Mouse (Mus musculus) hindbrain, embryonic 14.5 days (tissue): Measurements from ENCODE around the gene 1700020L24Rik. TPM values are rescaled to one million over a fixed set of nuclear protein-coding genes. Genes with fewer than 3 reads are reported as not detected.

ENCODE experiments used
- ATAC-seq: fragments of 200-750 bp; cut with Nextera tagmentation; 2 replicates; pipeline ENCODE4 v1.8.0; 2017; ENCODE audit warnings: moderate number of reproducible peaks, mild to moderate bottlenecking, moderate TSS enrichment, moderate library complexity; ENCODE audit not compliant: low FRiP score
- DNase-seq: peaks from one replicate; pipeline ENCODE4 v3.0.0-alpha.2; 2015; ENCODE audit warnings: low spot score
- H3K27ac ChIP-seq: fragments of 300-500 bp; sonication (generic); 2 replicates; pipeline ENCODE4 v1.5.1; 2014; ENCODE audit warnings: mild to moderate bottlenecking, moderate library complexity
- H3K27me3 ChIP-seq: fragments of 300-500 bp; sonication (generic); 2 replicates; pipeline ENCODE4 v1.6.1; 2014; ENCODE audit warnings: mild to moderate bottlenecking, low read length, mixed read lengths; ENCODE audit not compliant: control insufficient read depth, insufficient read depth
- H3K36me3 ChIP-seq: fragments of 300-500 bp; sonication (generic); replicated peaks from 2 replicates; pipeline ENCODE4 v1.6.1; 2014; ENCODE audit not compliant: control insufficient read depth, insufficient read depth
- H3K4me1 ChIP-seq: fragments of 300-500 bp; sonication (generic); replicated peaks from 2 replicates; pipeline ENCODE4 v1.6.1; 2014; ENCODE audit warnings: antibody characterized with exemption, low read length, mixed read lengths; ENCODE audit not compliant: control insufficient read depth, insufficient read depth
- H3K4me2 ChIP-seq: fragments of 300-500 bp; sonication (generic); replicated peaks from 2 replicates; pipeline ENCODE4 v1.6.1; 2014; ENCODE audit warnings: mild to moderate bottlenecking, moderate library complexity
- H3K4me3 ChIP-seq: fragments of 300-500 bp; sonication (generic); replicated peaks from 2 replicates; pipeline ENCODE4 v1.5.1; 2014; ENCODE audit warnings: mild to moderate bottlenecking, low read length
- H3K9ac ChIP-seq: fragments of 300-500 bp; sonication (generic); 2 replicates; pipeline ENCODE4 v1.6.1; 2014
- H3K9me3 ChIP-seq: fragments of 300-500 bp; sonication (generic); 2 replicates; pipeline ENCODE4 v1.6.1; 2016; ENCODE audit warnings: low read length; ENCODE audit not compliant: control insufficient read depth
- WGBS: fragments of 180-500 bp; shearing (Covaris S2); extraction: QIAGEN DNeasy Blood & Tissue Kit; methylation state at CpG from one replicate; pipeline ENCODE4 v1.1.7; 2014; 5-methylcytosine and 5-hydroxymethylcytosine counted together
- polyA plus RNA-seq: library from polyadenylated mRNA; unstranded; fragments of >200 nt; fragmentation: Nextera tagmentation; extraction: Ambion mirVana; gene quantifications from 2 replicates; pipeline ENCODE4 v1.2.1, GENCODE M21; 2014

1700020L24Rik gene
- polyA plus RNA-seq, result 0.39 and 0.60 TPM in 2 replicates

GRCm38 (mm10) chr11:83437377-83437776, at the start of gene 1700020L24Rik:
Gene 1700020L24Rik, plus strand, starts transcription at chr11:83437677.
- no peaks in the 10 kb centered on the region for H3K9me3 ChIP-seq
- 89% methylated on average over 1 of the region's 1 CpGs for WGBS
- no peaks in the 10 kb centered on the region for H3K36me3 ChIP-seq
- DNase-seq (no peak), ATAC-seq (no peak)
- no peak within 1 kb of the TSS for H3K4me3 ChIP-seq
- H3K27me3 ChIP-seq, result peaks cover 14% of the 10 kb centered on the region
- no peak within 1 kb of the TSS for H3K9ac ChIP-seq
- no peak within 1 kb of the TSS for H3K27ac ChIP-seq
- no peaks in the 10 kb centered on the region for H3K4me1 ChIP-seq
- H3K4me2 ChIP-seq, result no peak within 1 kb of the TSS

DNA sequence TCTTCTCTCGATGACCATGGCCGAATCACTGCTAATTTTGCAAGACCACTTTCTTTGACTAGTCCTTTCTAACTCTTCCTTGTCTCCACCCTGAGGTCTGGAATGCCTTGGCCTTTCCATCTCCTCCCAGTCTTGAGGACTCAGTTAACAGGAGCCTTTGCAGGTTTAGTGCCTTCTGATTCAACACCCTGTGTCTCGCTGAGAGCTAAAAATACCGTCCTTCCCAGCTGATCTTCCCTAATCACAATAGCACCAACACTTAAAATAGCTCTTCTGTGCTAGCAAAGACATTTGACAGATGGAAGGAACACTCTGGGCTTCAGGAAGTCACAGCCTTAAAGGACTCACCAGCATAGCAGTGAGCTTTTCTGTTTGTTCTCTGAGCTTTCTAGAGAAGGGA, 44.4 kb upstream of the 1700020L24Rik start:
- 91% methylated on average over 4 of the region's 4 CpGs for WGBS
- DNase-seq (no peak), ATAC-seq (no peak)
- Histone ChIP-seq H3K27ac (no peak overlapping the region), H3K4me2 (no peak overlapping the region), H3K9ac (no peak overlapping the region), H3K9me3 (no peaks in the 10 kb centered on the region), H3K4me1 (no peaks in the 10 kb centered on the region; the same call in 1 of the 2 replicates), H3K4me3 (no peak overlapping the region), H3K36me3 (peaks cover 72% of the 10 kb centered on the region), H3K27me3 (no peaks in the 10 kb centered on the region)

GRCm38 (mm10) chr11:83394802-83395439, 42.6 kb upstream of the 1700020L24Rik start:
- Histone ChIP-seq H3K9ac (no peak overlapping the region), H3K4me2 (no peak overlapping the region), H3K36me3 (peaks cover 86% of the 10 kb centered on the region), H3K9me3 (no peaks in the 10 kb centered on the region), H3K27me3 (no peaks in the 10 kb centered on the region), H3K4me3 (no peak overlapping the region), H3K4me1 (no peaks in the 10 kb centered on the region; the same call in 1 of the 2 replicates), H3K27ac (no peak overlapping the region)
- WGBS, result 11% methylated on average over 6 of the region's 6 CpGs
- DNase-seq, result no peak
- no peak for ATAC-seq

DNA sequence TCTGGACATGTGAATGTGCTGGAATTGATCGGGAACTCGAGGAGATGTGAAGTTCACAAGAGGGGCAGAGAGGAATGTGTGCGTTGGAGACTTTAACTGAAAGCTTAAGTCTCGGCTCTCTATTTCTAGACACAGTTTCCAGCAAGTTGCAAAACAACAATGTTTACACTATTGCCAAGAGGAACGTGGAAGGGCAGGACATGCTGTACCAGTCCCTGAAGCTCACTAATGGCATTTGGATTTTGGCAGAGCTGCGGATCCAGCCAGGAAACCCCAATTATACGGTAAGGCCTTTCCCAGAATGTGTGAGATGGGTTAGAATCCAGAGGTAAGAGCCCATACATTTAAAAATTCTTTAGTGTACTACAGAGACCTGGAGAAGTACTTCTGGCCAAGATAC, 39.9 kb upstream of the 1700020L24Rik start:
- Histone ChIP-seq H3K27me3 (no peaks in the 10 kb centered on the region), H3K4me3 (no peak overlapping the region), H3K4me1 (no peaks in the 10 kb centered on the region; the same call in 1 of the 2 replicates), H3K9me3 (no peaks in the 10 kb centered on the region), H3K4me2 (no peak overlapping the region), H3K27ac (no peak overlapping the region), H3K9ac (no peak overlapping the region), H3K36me3 (peaks cover 75% of the 10 kb centered on the region)
- DNase-seq (no peak), ATAC-seq (no peak)
- WGBS, result 93% methylated on average over 7 of the region's 7 CpGs

DNA sequence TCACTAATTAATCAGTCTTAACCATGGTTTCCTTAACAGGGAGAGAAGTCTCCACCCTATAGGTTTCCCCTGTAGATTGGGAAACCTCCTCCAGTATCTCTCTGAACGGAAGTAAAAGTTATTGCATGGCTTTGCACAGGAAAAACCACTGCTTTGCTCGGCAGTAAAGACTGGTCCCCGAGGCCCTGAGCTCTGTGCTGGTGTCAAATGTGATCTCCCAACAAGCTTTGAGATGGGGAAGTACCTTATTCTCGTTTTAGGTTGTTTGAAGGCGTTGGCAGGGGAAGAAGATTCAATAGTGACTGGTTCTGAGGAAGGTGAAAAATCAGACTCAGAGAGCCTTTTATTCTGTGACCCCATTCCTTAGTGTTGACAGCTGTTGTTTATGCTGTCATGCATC, 38.8 kb upstream of the 1700020L24Rik start:
- Histone ChIP-seq H3K9me3 (no peaks in the 10 kb centered on the region), H3K27me3 (no peaks in the 10 kb centered on the region), H3K27ac (no peak overlapping the region), H3K4me3 (no peak overlapping the region), H3K4me1 (no peaks in the 10 kb centered on the region; the same call in 1 of the 2 replicates), H3K9ac (no peak overlapping the region), H3K4me2 (no peak overlapping the region), H3K36me3 (peaks cover 77% of the 10 kb centered on the region)
- DNase-seq, result no peak
- no peak for ATAC-seq
- 81% methylated on average over 5 of the region's 5 CpGs for WGBS

DNA sequence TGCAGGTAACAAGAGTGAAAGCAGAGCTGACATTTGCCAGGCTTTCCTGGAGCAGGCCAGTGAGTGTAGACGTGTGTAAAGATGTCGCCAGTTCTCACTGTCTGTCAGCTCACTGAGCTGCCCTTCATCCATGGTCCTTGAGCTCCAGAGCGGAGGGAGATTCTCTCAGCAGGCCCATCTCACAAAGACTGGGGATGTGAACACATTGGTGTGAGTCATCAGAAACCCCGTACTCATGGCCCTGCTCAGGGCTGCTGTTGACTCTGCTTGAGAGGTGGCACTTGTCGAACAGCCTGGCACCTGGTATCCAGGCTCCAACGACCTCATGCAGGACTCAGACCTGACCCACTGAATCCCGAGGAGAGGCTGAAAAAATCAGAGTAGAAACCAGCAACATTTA, 33.7 kb upstream of the 1700020L24Rik start:
- no peak overlapping the region for H3K4me2 ChIP-seq
- no peaks in the 10 kb centered on the region for H3K9me3 ChIP-seq
- H3K9ac ChIP-seq, result no peak overlapping the region
- H3K27ac ChIP-seq, result no peak overlapping the region
- peaks cover 41% of the 10 kb centered on the region for H3K36me3 ChIP-seq
- ATAC-seq, result no peak
- H3K4me1 ChIP-seq, result no peaks in the 10 kb centered on the region
- no peaks in the 10 kb centered on the region for H3K27me3 ChIP-seq
- H3K4me3 ChIP-seq, result no peak overlapping the region
- WGBS, result 89% methylated on average over 7 of the region's 7 CpGs
- no peak for DNase-seq

GRCm38 (mm10) chr11:83406391-83406790, 31.1 kb upstream of the 1700020L24Rik start:
- Histone ChIP-seq H3K9ac (no peak overlapping the region), H3K4me3 (no peak overlapping the region), H3K27me3 (no peaks in the 10 kb centered on the region), H3K27ac (no peak overlapping the region), H3K4me2 (no peak overlapping the region), H3K9me3 (no peaks in the 10 kb centered on the region), H3K36me3 (peaks cover 22% of the 10 kb centered on the region), H3K4me1 (peaks cover 12% of the 10 kb centered on the region; the same call in 1 of the 2 replicates)
- 66% methylated on average over 3 of the region's 3 CpGs for WGBS
- no peak for DNase-seq
- no peak for ATAC-seq

DNA sequence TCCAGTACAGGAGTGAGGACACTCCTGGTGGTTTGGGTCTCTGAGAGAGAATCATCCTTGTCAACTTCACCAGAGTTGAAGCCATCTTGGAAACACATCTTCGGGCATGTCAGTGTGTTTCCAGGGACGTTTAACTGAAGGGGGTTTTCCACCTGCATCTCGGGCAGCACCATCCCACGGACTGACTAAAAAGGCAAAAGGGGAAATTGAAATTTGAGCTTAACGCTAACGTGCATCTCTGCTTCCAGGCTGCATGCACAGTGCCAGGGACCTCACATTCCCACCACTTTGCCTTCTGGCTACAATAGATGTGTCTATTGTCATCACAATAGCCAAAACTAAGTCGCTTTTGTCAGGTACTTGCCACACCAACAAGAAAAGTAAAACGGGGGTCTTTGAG, 29.2 kb upstream of the 1700020L24Rik start:
- ATAC-seq (no peak), DNase-seq (no peak)
- no peak overlapping the region for H3K9ac ChIP-seq
- peaks cover 12% of the 10 kb centered on the region; the same call in 1 of the 2 replicates for H3K4me1 ChIP-seq
- H3K9me3 ChIP-seq, result no peaks in the 10 kb centered on the region
- H3K4me2 ChIP-seq, result no peak overlapping the region
- no peaks in the 10 kb centered on the region for H3K27me3 ChIP-seq
- H3K27ac ChIP-seq, result no peak overlapping the region
- peaks cover 8% of the 10 kb centered on the region for H3K36me3 ChIP-seq
- WGBS, result 39% methylated on average over 8 of the region's 8 CpGs
- H3K4me3 ChIP-seq, result no peak overlapping the region

DNA sequence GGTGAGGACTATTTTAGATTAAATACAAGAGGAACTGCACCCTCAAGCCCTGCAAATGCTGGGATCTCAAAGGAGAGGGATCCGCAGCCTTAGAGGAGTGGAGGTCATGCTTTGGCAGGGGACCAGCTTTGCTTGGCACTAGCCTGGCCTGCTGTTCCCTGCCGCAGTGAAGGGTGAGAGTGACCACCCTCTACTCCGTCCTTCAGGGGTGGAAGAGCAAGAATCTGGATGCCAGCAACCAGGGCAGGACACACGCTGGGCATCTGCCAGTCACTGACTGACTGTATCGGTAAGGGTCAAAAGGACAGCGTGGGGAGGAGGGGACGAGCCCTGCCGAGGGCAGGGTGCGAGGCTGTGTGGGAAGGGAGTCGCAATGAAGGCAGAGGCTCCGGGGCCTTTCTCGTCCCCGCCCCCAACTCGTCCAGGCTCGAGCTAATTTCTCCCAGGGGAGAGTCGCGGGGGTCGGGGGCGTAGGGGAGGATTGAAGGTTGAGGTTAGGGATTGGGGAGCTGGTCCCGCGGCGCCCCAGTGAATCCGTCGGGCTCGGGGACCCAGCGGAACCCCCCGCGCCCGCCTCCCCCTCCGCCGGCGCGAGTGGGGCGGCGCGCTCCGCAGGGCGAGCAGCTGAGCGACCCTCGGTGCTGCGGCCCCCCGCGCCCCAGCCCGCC, 28.3 kb upstream of the 1700020L24Rik start, which contains the start of gene Rasl10b:
Rasl10b (plus strand) TSS at position 51 of the 668 bp plus-strand sequence.
- WGBS, result 1% methylated on average over 23 of the region's 44 CpGs
- H3K4me3 ChIP-seq, result peak within 1 kb of the TSS; percentile 77
- H3K4me1 ChIP-seq, result peaks cover 12% of the 10 kb centered on the region; the same call in 1 of the 2 replicates
- H3K9ac ChIP-seq, result peak within 1 kb of the TSS; percentile 89
- peak within 1 kb of the TSS; percentile 69 for H3K4me2 ChIP-seq
- no peaks in the 10 kb centered on the region for H3K27me3 ChIP-seq
- DNase-seq (peak; percentile 66), ATAC-seq (peak; percentile 81)
- H3K36me3 ChIP-seq, result no peaks in the 10 kb centered on the region
- H3K9me3 ChIP-seq, result no peaks in the 10 kb centered on the region
- H3K27ac ChIP-seq, result peak within 1 kb of the TSS; percentile 49; the same call in 1 of the 2 replicates
